Mouse (Mus musculus) lung, adult 18-20 months (tissue): ENCODE measurements around the gene Slco3a1.

Experiments
- DNase-seq, 2 experiments: peaks; one replicate each; pipeline ENCODE4 v3.0.0; 2022; ENCODE audit warnings: mixed read lengths in 2 of 2

Gene Slco3a1

GRCm38 (mm10) chr7:74340419-74340954 lies 214.1 kb downstream of the Slco3a1 start:
- no peak for DNase-seq

- DNase-seq, result no peak
Measured at GRCm38 (mm10) chr7:74337677-74338420, 216.7 kb downstream of the Slco3a1 start.

- DNase-seq, result no peak
Measured at GRCm38 (mm10) chr7:74332323-74332722, 222.3 kb downstream of the Slco3a1 start.

- DNase-seq, result no peak
Measured at GRCm38 (mm10) chr7:74330858-74331726, 223.5 kb downstream of the Slco3a1 start.

GRCm38 (mm10) chr7:74330117-74330857 lies 224.3 kb downstream of the Slco3a1 start:
- no peak for DNase-seq

GRCm38 (mm10) chr7:74329004-74329403 lies 225.6 kb downstream of the Slco3a1 start:
- DNase-seq, result no peak

- no peak for DNase-seq
Measured at GRCm38 (mm10) chr7:74327716-74328115, 226.9 kb downstream of the Slco3a1 start.

- no peak for DNase-seq
Measured at GRCm38 (mm10) chr7:74325052-74325451, 229.5 kb downstream of the Slco3a1 start.

GRCm38 (mm10) chr7:74323683-74324082 lies 230.9 kb downstream of the Slco3a1 start:
- DNase-seq, result peak in 1 of 2 experiments; percentile 20

GRCm38 (mm10) chr7:74323194-74323593 lies 231.4 kb downstream of the Slco3a1 start:
- no peak for DNase-seq

GRCm38 (mm10) chr7:74320635-74321034 lies 233.9 kb downstream of the Slco3a1 start:
- DNase-seq, result no peak

GRCm38 (mm10) chr7:74315836-74316435 lies 238.6 kb downstream of the Slco3a1 start:
- DNase-seq, result peak; percentile 26 to 44

GRCm38 (mm10) chr7:74314276-74314675 lies 240.3 kb downstream of the Slco3a1 start:
- DNase-seq, result no peak

GRCm38 (mm10) chr7:74313279-74314105 lies 241.1 kb downstream of the Slco3a1 start:
- no peak for DNase-seq

GRCm38 (mm10) chr7:74311536-74311935 lies 243.0 kb downstream of the Slco3a1 start:
- DNase-seq, result no peak

- no peak for DNase-seq
Measured at GRCm38 (mm10) chr7:74303611-74304300, 250.8 kb downstream of the Slco3a1 start.

GRCm38 (mm10) chr7:74303081-74303480 lies 251.5 kb downstream of the Slco3a1 start:
- DNase-seq, result no peak

- no peak for DNase-seq
Measured at GRCm38 (mm10) chr7:74286531-74286930, 268.0 kb downstream of the Slco3a1 start.

GRCm38 (mm10) chr7:74280371-74280770 lies 274.2 kb downstream of the Slco3a1 start:
- peak in 1 of 2 experiments; percentile 13 for DNase-seq

- no peak for DNase-seq
Measured at GRCm38 (mm10) chr7:74279356-74279755, 275.2 kb downstream of the Slco3a1 start.

- DNase-seq, result no peak
Measured at GRCm38 (mm10) chr7:74270089-74270394, 284.5 kb downstream of the Slco3a1 start.
